Mouse (Mus musculus): ENCODE data around the gene Sh3d21.

DNA sequence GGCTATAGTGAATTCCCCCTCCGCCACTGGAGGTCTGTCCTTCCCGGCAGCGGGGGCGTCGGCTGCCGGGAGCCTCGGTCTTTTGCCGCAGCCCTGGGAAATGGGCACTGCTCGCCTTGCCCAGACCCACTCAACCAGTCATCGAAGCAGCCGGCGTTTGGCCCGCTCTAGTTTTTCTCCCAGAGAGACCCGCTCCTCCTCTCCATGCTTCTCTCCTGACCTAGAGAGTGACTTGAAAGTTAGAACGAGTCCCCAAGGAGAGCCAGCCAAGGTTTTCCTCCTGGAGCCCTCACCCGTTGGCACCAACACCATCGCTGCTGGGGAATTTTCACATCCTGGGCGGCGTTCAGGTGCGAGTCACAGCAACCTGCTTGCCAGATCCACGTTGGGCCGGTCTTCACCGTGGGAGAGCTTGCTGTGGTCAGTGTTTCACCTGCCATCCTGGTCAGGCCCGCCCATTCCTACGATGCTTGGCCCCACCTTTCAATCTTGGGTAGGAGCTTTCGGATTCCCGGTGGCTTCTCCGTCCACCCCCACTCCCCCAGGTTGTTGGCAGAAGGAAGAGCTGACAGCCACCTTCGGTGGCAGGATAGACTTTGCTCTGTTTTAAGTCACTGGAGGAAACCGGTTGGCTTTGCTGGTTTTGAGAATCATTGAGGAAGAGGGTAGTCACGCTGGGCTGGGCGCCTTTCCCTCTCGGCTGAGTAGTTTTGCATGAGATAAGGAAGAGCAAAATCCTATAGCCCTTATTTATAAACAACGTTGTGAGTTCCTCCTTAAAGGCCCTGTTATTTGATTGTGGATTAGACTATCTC, 58.8 kb downstream of the Sh3d21 start:
- TF ChIP-seq POLR2A (IDR thresholded peaks at IDR 0.05; ENCODE audit: low read depth, low read length): 0 out of 2 replicates have a peak, but pooled peaks have one; percentile 7
- no peak for TF ChIP-seq CTCF (IDR thresholded peaks at IDR 0.05; ENCODE audit: borderline replicate concordance, insufficient read depth, low read length)
